Mouse (Mus musculus): ENCODE measurements around the gene Kynu. TPM values are rescaled to one million over a fixed set of nuclear protein-coding genes. Genes with fewer than 3 reads are reported as not detected.

Kynu gene
- polyA plus RNA-seq, 1 experiment = not detected

DNA sequence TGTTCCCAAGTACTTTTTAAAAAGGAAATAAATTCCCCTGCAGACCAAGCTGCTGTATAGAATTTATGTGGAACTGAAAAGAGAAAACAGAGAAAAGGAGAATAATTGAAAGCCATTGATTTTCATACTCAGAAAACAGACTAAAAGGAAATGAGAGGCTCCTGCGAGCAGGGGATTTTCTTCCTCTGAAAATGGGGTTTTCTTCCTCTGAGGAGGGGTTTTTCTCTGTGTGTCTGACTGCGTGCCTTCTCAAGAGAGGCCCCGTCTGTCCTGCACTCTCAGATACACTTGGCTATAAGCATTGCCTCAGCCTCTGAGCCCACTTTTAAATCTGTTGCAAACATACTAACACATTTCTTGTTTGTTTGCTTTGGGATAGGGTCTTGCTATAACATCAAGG lies 1.9 kb downstream of the Kynu start:
- H3K4me1 ChIP-seq (ENCODE audit: control insufficient read depth, insufficient read depth, low read length) = no peaks in the 10 kb centered on the region
- no peak overlapping the region for H3K4me3 ChIP-seq (ENCODE audit: insufficient read depth, low read depth, low read length)
- WGBS = 96% methylated on average over 3 of the region's 3 CpGs
- no peak for TF ChIP-seq CTCF (IDR thresholded peaks at IDR 0.05; ENCODE audit: insufficient read depth, low read depth, low read length)
- no peak for TF ChIP-seq POLR2A (IDR thresholded peaks at IDR 0.05; ENCODE audit: insufficient read depth, low read depth, low read length)
- no peak overlapping the region for H3K27ac ChIP-seq (ENCODE audit: insufficient read depth, low read depth, low read length)

DNA sequence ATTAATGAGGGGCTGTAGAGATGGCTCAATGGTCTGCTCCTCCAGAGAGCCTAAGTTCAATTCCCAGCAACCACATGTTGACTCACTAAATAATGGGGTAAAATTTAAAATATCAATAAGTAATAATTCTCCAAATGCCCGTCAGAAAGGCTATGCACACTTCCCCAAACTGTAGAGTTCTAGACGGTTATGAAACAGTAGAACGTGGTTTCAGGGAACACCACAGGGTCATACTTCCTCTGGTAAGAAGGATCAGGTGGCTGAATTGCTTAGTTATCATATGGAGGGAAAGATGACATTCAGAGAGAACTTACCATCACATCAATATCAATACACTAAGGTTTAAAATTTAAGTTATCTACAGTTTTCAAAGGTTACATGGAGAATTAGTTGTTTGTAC lies 6.1 kb downstream of the Kynu start:
- Histone ChIP-seq H3K27ac (ENCODE audit: insufficient read depth, low read depth, low read length) (no peak overlapping the region), H3K4me3 (ENCODE audit: insufficient read depth, low read depth, low read length) (no peak overlapping the region), H3K4me1 (ENCODE audit: control insufficient read depth, insufficient read depth, low read length) (no peaks in the 10 kb centered on the region)
- 94% methylated on average over 3 of the region's 3 CpGs for WGBS
- TF ChIP-seq CTCF (IDR thresholded peaks at IDR 0.05; ENCODE audit: insufficient read depth, low read depth, low read length) (no peak), POLR2A (IDR thresholded peaks at IDR 0.05; ENCODE audit: insufficient read depth, low read depth, low read length) (no peak)

DNA sequence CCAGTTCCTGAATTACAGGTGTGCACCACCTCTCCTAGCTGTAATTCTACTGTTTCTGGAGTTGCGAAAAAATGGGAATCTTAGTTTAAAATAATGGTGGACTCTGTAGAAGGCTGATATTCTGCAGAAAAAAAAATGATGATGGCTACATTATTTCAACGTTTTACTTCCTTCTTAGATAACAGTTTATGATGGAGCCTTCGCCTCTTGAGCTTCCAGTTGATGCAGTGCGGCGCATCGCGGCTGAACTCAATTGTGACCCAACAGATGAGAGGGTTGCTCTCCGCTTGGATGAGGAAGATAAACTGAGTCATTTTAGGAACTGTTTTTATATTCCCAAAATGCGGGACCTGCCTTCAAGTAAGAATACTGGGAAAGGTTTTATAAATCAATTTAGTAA lies 7.7 kb downstream of the Kynu start:
- TF ChIP-seq POLR2A (IDR thresholded peaks at IDR 0.05; ENCODE audit: insufficient read depth, low read depth, low read length) (no peak), CTCF (IDR thresholded peaks at IDR 0.05; ENCODE audit: insufficient read depth, low read depth, low read length) (no peak)
- H3K27ac ChIP-seq (ENCODE audit: insufficient read depth, low read depth, low read length) = no peak overlapping the region
- 96% methylated on average over 9 of the region's 9 CpGs for WGBS
- no peak overlapping the region for H3K4me3 ChIP-seq (ENCODE audit: insufficient read depth, low read depth, low read length)
- no peaks in the 10 kb centered on the region for H3K4me1 ChIP-seq (ENCODE audit: control insufficient read depth, insufficient read depth, low read length)

DNA sequence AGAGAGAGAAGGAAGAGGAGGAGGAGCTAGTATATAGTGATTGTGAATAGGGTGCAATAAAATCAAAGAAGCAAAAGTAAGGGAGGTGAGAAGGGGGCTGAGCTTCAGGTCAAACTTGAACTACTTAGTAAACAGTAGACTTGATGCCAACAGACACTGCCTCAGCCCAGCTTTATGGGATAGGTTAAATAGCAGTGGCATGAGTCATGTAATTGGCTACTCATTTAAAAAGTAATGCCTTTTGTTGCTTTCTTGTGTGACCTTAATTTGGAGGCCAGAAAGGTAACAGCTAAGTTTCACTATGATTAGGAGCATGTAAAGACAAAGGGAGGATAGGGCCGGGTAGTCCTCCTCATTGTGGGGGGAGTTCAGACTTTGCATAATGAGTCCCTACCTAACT lies 13.3 kb downstream of the Kynu start:
- Histone ChIP-seq H3K4me1 (ENCODE audit: control insufficient read depth, insufficient read depth, low read length) (no peaks in the 10 kb centered on the region), H3K27ac (ENCODE audit: insufficient read depth, low read depth, low read length) (no peak overlapping the region), H3K4me3 (ENCODE audit: insufficient read depth, low read depth, low read length) (no peak overlapping the region)
- no peak for TF ChIP-seq CTCF (IDR thresholded peaks at IDR 0.05; ENCODE audit: insufficient read depth, low read depth, low read length)
- TF ChIP-seq POLR2A (IDR thresholded peaks at IDR 0.05; ENCODE audit: insufficient read depth, low read depth, low read length) = no peak
- WGBS = 55% methylated on average over 1 of the region's 1 CpGs

DNA sequence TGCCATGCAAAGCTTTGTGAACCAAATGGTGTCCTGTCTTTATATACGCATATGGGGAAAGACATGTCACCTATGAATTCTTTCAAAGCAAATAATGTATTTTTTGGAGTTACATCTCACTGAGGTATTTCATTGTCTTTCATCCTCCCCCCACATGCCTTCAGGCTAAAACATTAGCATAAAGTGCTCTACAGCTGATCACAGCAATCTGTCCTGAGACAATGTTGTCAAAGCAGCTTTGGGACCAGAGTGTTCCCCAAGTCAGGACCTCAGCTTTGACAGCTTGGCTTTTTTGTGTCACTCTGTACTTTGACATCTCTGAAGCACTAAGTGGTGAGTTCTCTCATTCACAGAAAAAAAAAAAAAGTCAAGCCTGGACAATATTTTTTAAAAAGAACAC lies 18.4 kb downstream of the Kynu start:
- TF ChIP-seq POLR2A (IDR thresholded peaks at IDR 0.05; ENCODE audit: insufficient read depth, low read depth, low read length) = no peak
- TF ChIP-seq CTCF (IDR thresholded peaks at IDR 0.05; ENCODE audit: insufficient read depth, low read depth, low read length) = no peak
- Histone ChIP-seq H3K4me1 (ENCODE audit: control insufficient read depth, insufficient read depth, low read length) (no peaks in the 10 kb centered on the region), H3K27ac (ENCODE audit: insufficient read depth, low read depth, low read length) (no peak overlapping the region), H3K4me3 (ENCODE audit: insufficient read depth, low read depth, low read length) (no peak overlapping the region)
- 98% methylated on average over 1 of the region's 1 CpGs for WGBS

DNA sequence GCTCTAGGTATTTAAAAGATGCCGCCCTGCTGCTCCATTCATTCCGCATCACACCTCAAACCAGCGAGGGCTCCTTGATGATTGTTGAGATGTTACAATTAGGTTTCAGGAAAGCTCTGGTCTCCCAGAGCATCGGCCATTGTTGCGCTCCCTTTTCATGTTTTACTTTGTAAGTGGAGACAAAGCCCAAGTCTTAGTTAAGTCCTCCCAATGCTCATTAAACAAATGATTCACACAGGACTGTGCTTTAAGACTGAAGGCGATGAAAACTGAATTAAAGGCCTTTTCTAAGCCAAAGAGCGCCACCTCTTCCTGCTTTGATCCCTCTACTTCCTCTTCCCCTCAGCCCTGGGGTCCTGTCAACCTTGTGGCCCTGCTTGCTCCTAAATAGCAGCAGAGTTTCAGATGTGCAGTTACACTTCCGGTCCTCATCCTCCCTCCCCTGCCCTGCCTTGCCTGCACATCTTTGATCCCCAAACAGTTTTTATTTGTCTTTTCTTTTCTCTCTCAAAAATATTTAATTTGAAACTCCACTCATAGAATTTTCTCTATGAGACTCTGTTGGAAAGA lies 28.2 kb downstream of the Kynu start:
- 44% methylated on average over 8 of the region's 8 CpGs for WGBS

DNA sequence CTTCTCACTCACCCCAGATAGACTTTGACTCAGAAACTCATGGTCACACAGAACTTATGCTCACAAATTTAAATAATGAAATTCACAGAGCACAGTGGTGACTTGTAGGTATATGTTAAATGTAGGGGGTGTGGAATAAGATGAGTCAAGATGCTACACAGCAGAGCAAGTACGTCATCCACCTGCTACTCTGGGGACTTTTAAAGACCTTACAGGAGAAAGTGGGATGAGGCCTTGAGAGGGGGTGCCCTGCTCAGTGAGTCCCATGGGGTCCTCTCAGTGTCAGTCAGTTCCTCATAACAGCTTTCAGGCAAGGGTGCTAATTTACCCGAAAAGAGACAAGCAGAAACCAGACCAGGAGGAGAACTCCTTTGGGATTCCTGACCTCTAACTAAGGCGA lies 30.4 kb downstream of the Kynu start:
- Histone ChIP-seq H3K4me1 (ENCODE audit: control insufficient read depth, insufficient read depth, low read length) (no peaks in the 10 kb centered on the region), H3K27ac (ENCODE audit: insufficient read depth, low read depth, low read length) (no peak overlapping the region), H3K4me3 (ENCODE audit: insufficient read depth, low read depth, low read length) (no peak overlapping the region)
- 92% methylated on average over 3 of the region's 3 CpGs for whole genome bisulfite sequencing
- TF ChIP-seq CTCF (IDR thresholded peaks at IDR 0.05; ENCODE audit: insufficient read depth, low read depth, low read length) (no peak), POLR2A (IDR thresholded peaks at IDR 0.05; ENCODE audit: insufficient read depth, low read depth, low read length) (no peak)

More for the DNA sequence above, 28.2 kb downstream of the Kynu start:
- Histone ChIP-seq H3K27ac (ENCODE audit: insufficient read depth, low read depth, low read length) (no peak overlapping the region), H3K4me3 (ENCODE audit: insufficient read depth, low read depth, low read length) (no peak overlapping the region), H3K4me1 (ENCODE audit: control insufficient read depth, insufficient read depth, low read length) (no peaks in the 10 kb centered on the region)
- TF ChIP-seq CTCF (IDR thresholded peaks at IDR 0.05; ENCODE audit: insufficient read depth, low read depth, low read length) (no peak), POLR2A (IDR thresholded peaks at IDR 0.05; ENCODE audit: insufficient read depth, low read depth, low read length) (no peak)

DNA sequence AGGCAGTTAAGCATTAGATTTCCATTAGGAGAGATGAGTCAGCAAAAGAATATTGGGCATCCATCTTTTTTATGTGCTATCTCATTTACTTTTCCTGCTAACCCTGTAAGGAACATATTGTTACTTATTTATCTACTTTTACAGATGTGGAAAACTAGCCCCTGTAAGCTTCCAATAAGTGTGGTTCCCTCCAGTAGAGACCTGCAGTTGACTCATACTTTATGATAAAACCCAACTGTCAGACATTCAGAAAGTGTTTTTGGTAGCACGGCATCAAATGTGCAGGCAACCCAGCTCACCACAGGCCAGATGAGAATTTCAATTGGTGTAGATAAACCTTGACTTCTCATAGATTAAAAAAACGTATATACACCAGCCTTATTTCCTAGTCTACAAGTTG lies 32.7 kb downstream of the Kynu start:
- TF ChIP-seq CTCF (IDR thresholded peaks at IDR 0.05; ENCODE audit: insufficient read depth, low read depth, low read length) (no peak), POLR2A (IDR thresholded peaks at IDR 0.05; ENCODE audit: insufficient read depth, low read depth, low read length) (no peak)
- WGBS = 83% methylated on average over 2 of the region's 2 CpGs
- Histone ChIP-seq H3K4me3 (ENCODE audit: insufficient read depth, low read depth, low read length) (no peak overlapping the region), H3K27ac (ENCODE audit: insufficient read depth, low read depth, low read length) (no peak overlapping the region), H3K4me1 (ENCODE audit: control insufficient read depth, insufficient read depth, low read length) (no peaks in the 10 kb centered on the region)

DNA sequence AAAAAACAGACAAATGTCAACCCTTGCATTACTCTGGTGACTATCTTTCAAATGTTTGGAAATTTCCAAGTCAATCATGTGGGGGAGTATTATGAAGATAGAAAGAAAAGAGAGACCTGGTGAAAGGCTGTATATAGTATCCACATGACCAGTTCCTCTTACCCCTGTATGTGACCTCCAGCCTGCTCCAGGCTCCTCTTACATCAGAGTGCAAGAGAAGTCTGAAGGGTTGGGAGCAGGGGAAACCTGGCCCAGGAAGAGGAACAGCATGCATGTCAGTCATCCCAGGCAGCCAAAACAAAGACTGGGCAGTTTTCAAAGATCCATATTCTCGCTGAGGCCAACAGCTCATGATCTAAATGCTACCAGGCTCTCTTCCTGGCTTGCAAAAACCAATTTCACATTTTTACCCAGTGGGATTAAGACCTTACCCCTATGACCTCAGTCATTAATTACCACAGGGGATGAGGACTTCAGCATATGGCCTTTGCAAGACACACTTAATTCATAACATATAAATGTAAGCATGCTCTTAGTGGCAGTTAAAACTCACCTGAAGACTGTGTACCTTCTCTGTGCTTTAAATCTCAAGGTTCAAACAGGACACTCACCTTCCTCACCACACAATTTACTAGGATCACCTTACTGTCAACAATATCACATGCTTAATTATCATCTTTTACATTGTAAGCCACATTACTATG lies 37.0 kb downstream of the Kynu start:
- Histone ChIP-seq H3K4me1 (ENCODE audit: control insufficient read depth, insufficient read depth, low read length) (no peaks in the 10 kb centered on the region), H3K27ac (ENCODE audit: insufficient read depth, low read depth, low read length) (no peak overlapping the region), H3K4me3 (ENCODE audit: insufficient read depth, low read depth, low read length) (no peak overlapping the region)
- TF ChIP-seq POLR2A (IDR thresholded peaks at IDR 0.05; ENCODE audit: insufficient read depth, low read depth, low read length) (no peak), CTCF (IDR thresholded peaks at IDR 0.05; ENCODE audit: insufficient read depth, low read depth, low read length) (no peak)
- WGBS = 75% methylated on average over 1 of the region's 1 CpGs

All from olfactory bulb, adult 2 months (tissue).